Mouse (Mus musculus): Measurements from ENCODE around the gene Acy3.
"Not testable (repeated sequence)": the region's sequence is repeated elsewhere in the genome, so short reads cannot be mapped to it uniquely, and the experiment has no call there.

The Acy3 gene

DNA sequence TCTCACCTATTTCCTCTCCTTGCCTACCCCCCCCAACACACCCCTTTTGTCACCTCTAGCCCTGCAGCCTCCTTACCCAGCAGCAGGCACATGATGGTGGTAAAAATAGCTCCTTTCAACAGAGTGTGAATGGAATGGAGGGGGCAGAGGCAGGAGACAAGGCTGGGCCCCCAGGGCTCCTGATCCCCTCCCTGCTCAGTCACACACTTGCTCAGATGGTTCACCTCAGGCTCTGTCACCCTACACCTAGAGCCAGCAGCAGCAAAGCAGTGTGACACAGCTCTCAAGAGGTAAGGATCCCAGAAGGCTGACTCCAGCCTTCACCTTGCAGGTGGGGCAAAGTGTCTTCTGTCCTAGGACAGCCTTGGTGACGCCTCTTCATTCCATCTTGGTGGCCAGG is 16.7 kb downstream of the Acy3 start, which contains the start of gene Doc2g:
Gene Doc2g (plus strand): TSS at position 202 of the 400 bp plus-strand sequence.
- no peak for DNase-seq (ENCODE audit: low spot score in 2 of 2)

DNA sequence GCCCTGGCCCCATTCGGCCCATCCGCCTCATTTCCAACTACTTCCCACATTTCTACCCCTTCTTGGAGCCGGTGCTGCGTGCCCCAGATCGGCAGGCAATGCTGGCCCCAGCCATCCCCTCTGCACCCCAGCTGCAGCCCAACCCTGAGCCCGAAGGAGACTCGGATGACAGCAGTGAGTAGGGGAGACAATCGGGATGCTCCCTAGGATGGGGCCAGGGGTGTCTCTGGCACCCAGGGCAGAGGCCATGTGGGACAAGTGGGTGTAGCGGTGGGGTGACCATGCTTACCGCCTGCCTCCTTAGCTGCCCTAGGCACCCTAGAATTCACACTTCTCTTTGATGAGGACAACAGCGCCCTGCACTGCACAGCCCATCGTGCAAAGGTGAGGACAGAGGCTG is 17.3 kb downstream of the Acy3 start:
- DNase-seq (ENCODE audit: low spot score in 2 of 2), result no peak

DNA sequence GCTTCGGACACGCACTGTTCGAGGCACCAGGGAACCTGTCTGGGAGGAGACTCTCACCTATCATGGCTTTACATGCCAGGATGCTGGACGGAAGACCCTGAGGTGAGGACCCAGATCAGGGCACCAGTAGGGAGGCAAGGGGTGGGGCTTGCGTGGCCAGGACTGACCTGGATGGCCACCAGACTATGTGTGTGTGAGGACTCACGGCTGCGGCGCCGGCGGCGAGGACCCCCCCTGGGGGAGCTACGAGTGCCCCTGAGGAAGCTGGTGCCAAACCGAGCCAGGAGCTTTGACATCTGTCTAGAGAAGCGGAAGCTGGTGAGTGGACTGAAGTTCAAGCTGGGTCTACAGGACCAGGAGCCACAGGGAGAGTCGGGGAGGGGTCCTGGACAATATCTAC is 18.0 kb downstream of the Acy3 start:
- no peak for DNase-seq (ENCODE audit: low spot score in 2 of 2)

DNA sequence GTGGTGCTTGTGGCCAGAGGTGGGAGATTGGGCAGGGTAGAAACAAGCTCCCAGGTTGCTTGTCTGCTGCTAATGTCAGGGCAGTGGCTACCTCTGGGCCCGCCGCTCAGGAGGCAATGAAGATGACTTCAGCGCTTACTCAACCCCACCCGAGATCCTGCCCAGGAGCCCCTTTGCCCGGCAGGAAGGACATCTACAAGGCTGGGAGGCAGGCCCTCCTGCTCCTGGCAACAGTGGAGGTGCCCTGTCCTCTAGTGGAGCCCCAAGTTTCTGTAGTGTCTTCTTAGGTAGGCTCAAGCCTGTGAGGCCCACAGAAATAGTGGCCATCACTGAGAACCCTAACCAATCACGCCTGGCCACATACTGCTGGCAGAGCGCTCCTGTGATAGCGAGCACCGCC is 18.7 kb downstream of the Acy3 start:
- DNase-seq (ENCODE audit: low spot score in 2 of 2), result no peak

DNA sequence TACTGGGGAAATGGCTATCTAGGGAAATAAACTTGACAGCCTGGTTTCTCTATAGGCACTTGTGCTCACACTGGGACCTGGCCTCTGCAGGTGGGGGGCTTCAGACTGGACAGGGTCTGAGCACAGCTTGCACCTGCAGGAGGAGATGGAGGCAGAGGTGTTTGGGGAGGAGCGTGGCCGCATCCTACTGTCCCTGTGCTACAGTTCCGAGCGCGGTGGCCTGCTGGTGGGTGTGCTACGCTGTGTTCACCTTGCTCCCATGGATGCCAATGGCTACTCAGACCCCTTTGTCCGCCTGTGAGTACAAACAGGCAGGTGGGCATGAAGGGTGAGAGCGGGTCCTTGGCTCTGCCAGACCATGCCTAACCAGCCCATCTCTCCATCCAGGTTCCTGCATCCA is 19.6 kb downstream of the Acy3 start:
- DNase-seq (ENCODE audit: low spot score in 2 of 2), result no peak

DNA sequence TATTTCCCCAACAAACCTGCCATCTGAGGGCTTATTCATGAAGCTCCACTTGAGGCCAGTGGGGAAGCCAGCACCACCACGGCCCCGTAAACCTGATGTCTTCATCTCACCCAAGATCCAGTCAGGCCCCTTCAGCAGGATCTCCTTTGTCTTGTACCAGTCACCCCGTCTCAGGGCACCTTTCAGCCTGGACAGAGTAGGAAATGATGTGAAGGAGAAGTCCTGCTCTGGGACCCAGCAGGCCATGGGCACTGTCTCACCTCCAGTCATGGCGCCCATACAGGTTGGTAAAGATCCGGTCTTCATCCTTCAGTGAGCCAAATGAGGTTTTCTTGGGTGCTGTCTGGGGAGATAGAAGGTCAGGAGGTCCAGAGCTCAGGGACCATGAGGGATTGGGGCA is 24.7 kb downstream of the Acy3 start:
- DNase-seq (ENCODE audit: low spot score in 2 of 2), result no peak

DNA sequence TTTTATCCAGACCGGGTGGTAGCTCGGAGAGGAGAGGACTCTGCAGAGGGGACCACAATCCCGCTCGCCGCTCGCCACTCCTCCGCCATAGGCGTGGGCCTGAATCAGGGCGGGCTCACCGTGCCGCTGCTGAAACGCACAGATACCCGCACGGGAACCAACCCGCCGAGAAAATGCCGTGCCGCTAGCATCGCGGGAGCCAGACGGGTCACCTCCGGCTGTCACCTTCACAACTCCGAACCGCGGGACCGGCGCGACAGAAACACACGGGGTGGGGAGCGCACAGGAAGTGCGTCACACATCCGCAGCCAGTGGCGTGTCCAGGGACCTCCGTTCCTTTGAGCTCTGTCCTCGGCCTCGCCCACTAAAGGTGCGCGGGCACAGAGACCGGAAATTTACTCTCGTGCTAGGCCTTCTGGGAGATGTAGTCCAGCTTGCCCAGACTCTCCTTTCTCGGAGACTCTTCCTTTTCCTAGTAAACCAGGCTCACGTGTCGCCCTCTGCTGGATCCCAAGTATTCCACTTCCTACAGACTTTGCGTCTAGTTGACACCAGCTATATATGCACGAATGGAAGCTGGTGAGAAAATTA is 26.2 kb downstream of the Acy3 start, which contains the start of gene Ndufv1:
Gene Ndufv1 (minus strand): TSS at position 375 of the 591 bp plus-strand sequence.
- peak; percentile 98 to 99 for DNase-seq (ENCODE audit: low spot score in 2 of 2)

DNA sequence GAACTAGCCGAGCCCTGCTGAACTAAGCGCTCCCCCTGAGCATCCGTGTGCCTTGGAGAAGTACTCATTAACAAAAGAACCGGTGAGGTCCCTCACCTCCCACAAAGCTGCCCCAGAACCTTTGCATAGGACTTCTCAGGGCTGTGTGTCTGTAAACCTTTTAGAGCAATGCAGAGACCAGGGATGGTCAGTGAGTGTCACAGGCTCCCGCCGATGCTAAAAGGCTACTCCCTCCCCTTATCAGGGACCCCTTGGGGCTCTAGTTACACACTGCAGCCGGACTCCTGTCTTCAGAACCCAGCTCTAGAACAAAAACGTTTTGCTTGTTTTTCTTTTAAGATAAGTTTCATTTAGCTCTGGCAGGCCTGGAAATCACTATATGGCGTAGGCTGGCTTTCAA is 26.7 kb downstream of the Acy3 start:
- no peak for DNase-seq (ENCODE audit: low spot score in 2 of 2)

DNA sequence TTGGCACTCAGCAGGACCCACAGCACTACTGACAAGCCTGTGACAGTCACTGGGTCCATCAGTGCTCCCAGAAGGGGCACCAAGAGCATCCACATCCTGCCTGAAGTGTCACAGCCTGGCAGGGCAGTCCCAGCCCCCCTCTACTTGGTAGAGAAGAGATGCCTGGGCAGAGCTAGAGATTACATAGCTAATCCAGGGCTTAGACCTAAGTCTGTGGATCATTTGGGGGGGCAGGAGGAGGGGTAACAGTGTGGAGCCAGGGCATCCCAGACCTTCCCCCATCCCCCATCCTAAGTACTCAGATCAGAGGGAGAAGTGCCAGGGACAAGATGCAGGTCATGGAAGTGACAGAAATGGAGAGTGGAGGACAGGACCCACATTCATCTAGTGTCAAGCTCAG is 28.4 kb downstream of the Acy3 start:
- no peak for DNase-seq (ENCODE audit: low spot score in 2 of 2)

DNA sequence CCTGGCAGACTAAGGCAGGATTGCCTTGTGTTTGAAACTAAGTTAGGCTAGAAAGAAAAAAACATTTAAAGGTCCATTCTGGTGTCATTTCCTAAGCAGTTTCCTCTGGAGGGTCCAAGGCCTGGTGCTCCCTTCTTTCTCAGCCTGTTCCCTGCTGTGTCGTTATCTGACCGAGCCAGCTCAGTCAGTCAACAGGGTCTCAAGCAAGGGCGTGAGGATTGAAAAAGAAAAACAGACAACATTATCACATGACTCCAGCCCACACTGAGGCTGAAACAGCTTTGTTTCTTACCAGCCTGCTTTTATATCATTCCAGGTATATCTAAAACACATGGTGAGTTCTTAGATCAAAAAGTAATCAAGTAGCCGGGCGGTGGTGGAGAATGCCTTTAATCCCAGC is 29.3 kb downstream of the Acy3 start:
- DNase-seq (ENCODE audit: low spot score in 2 of 2), result no peak

DNA sequence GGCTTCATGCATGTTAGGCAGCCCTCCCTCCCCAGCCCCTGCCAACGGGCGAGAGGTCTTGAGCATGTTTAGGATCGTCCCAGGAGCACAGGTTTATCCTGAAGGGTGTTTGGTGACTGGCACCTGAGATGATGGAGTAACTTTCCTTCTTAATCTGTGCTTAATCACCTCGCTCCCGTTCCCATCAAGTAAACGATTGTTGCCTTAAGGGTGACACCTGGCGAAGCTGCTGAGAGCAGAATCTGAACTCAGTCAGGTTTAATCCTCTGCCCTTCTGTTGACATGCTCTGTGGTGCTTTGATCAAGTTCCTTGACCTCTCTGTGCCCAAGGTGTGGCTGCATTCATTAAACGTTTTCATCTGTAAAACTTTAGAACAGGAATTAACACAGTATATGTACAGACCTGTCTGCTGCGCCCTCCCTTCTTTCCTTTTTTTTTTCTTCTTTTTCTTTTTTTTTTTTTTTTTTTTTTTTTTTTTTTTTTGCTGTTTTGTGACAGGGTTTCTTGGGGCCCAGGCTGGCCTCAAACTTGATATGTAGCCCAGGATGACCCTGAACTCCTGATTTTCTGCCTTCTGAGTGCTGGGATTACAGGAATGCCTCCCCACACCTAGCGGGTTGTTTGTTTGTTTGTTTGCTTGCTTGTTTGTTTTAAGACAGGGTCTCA is 31.7 kb downstream of the Acy3 start:
- DNase-seq (ENCODE audit: low spot score in 2 of 2), result no peak

DNA sequence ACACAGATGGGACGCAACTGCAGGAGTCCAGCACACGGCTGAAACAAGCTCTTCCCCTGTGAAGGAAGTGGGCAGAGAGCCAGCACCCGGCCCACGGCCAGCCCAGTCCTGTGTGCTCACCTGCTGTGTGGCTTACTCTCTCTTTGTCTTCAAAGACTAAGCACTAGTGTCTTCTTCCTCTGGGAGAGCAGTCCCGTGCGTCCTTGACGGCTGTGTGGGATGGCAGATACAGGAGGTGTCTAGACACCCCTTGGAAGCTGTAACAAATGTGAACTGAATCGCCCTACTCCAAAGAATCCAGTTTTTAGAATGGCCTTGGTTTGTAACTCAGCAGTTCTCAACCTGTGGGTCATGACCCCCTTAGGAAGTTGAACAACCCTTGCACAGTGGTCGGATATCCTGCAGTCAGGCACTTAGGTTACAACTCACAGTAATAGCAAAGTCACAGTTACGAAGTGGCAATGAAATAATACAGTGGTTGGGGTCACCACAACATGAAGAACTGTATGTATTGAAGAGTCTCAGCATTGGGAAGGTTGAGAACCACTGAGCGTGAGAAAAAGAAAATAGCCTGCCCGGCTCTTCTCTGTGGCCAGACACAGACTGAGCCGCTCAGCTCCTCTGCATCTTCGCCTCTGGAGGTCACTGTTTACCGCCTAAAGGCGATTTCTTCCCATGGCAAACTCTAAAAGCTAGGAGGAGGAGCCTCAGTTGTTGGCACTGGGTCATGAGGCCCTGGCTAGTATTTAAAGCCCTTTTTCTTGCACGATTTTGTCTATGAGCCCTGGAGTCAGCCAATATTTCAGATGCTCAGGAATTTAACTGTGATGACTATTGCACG is 32.6 kb downstream of the Acy3 start:
- DNase-seq (ENCODE audit: low spot score in 2 of 2), result peak; percentile 86

DNA sequence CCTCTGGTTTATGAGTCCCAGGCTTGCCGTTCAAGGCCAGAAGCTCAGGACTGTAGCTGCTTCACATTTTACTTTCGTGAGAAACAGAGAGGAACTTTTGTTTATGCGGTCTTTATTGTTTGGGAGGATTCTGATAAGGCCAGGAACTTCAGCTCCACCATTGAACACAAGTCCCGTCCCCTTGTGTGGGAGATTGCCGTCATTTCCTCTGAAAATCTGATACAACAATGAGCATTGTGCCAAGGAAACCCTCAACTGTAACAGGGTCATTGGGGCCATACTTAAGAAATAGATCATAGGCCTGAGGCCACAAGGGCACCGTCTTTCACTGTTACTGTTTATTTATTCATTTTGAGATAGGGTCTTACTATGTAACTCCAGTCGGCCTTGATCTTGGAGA is 36.8 kb downstream of the Acy3 start:
- DNase-seq (ENCODE audit: low spot score in 2 of 2), result no peak

DNA sequence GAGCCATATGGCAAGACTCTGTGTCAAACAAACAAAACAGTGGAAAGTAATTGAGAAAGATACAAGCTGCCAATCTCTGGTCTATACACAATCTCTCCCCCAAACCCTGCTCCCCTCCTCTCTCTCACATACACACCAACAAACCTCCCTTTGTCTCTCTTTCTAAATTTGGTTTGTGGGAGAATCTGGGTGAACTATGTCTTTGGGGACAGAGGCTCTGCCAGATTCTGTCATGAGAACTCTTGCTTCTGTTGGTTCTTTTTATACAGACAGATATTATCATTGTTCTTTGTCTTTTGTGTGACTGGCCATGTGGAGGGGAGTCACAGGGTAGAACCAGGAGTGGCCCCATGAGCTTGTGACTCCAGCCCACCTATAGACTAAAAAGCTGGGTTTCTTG is 41.2 kb downstream of the Acy3 start:
- no peak for DNase-seq (ENCODE audit: low spot score in 2 of 2)

DNA sequence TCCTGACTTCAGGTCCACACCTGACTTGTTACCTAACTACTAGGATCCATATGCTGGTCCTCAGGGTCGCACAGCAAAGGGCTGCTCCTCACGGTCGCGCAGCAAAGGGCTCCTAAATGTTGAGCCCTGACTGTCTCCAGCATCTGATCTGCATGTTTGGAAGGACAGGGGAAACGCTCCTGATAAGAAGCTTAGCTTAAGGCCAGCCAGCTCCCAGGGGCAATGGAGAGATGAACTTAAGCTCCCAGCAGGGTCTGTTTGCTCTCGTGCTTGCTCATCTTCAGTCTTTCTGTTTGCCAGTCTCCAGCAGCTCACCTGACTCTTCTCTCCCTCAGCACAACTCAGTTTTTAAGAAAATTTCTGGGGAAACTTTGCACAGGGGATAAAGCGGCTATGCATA is 46.3 kb downstream of the Acy3 start:
- no peak for DNase-seq (ENCODE audit: low spot score in 2 of 2)

DNA sequence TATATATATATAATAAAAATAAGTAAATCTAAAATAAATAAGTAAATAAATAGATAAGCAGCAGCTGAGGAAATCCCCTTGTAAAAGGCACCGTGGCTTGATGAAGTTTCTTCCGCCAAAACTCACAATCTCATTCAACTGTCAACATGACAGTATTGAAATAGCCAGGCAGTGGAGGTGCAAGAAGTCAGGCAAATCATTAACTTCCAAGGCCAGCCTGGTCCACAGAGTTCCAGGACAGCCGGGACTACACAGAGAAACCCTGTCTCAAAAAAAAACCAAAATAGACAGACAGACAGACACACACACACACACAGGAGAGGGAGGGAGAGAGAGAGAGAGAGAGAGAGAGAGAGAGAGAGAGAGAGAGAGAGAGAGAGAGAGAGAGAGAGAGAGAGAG is 46.9 kb downstream of the Acy3 start:
- DNase-seq (ENCODE audit: low spot score in 2 of 2), result no peak

DNA sequence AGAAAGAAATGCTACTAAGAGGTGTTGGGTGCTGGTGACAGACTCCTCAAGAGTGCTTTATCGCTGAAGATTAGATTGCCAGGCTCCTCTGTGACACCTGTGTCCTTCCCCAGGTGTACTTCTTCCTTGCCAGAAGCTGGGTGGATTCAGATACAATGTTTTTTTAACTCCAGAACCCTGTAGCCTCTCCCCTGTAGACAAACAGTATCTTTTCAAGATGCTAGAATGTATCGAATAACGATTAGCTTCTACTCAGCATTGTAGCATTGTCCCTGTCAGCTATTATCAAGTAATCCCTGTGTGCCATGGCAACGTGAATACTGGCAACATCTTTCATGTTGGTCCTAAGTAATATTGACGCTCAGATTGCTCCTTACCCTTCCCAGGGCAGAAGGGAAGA is 47.4 kb downstream of the Acy3 start:
- no peak for DNase-seq (ENCODE audit: low spot score in 2 of 2)

DNA sequence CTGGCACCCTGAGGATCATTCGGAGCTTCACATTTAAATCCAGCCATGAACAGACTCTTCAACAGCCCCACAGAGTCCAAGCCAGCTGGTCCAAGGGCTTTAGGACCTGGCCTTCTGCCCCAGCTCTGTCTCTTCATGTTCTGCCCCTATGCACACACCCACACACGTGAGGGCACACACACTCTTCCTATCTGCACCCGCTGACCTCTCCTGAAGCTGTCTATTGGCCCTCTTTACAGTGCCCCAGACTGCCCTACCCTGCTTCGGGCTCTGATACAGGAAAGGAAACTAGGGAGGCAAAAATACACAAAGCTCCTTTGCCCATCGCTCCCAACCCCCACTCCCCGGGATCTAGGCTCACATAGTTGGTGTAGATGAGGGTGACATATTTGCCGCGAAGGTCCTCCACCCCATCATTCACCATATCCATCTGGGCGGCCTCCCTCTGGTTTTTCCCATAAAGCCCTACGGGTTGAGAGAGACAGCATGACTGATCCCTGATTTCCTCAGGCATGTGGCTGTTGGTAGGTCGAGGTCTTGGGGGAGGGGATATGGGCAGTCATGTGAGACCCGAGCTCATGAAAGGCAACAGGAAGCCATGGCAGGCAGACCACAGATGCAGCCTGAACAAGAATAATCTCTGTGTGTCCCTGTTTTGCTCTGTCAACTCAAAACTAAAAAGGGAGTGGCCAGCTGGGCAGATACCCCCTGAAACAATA is 50.1 kb downstream of the Acy3 start:
- no peak for DNase-seq (ENCODE audit: low spot score in 2 of 2)

DNA sequence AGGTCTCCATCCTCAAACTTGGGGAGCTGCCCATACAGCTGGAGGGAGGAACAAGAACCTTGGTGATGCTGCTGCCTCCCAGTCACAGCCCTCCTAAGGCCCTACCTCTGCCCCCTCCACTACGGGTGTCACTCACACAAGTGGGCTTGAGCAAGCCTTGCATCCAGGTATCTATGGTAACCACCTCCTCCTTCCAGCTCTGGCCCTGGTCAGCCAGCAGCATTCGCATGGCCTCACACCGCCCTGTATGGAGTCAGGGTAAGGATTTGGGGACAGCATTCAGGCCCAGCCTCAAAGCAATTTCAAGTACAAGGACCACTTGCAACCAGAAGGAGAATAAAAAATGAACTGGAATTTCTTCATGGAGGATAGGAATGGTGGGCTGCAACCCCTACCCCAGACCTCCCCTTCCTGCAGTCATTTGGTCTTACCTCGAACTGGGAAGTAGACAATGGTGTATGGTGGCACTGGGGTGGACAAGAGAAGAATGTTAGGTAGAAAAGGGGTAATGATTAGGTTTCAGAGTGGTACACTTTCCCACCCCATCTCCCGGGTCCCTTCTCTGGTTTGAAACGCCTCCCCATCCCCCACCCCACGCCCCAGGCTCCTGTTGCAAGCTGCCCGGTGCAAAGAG is 50.9 kb downstream of the Acy3 start:
- not testable (repeated sequence) for DNase-seq (ENCODE audit: low spot score in 2 of 2)

DNA sequence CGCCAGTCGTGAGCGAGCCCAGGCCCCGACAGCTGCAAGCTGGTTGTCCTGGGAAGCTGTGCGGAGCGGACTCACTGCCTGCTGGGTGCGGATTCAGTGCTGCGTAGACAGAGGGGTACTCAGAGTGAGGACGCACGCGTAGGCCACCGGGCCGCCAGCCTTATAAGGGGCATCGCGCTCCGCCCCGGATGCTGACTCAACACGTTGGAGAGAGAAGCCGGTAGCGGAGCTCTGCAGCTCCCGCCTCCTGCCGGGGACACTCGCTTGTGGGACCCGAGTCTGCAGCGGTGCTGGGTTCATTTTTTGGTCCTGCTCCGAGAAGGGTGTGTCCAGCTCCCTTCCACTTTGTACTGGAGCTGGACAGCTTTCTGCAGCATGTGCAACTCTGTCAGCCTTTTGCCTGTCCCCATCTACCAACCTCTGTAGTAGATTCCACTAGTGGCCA is 51.4 kb downstream of the Acy3 start, which contains the start of gene Gstp1:
Gene Gstp1 (minus strand): TSS at position 198 of the 445 bp plus-strand sequence.
- peak; percentile 92 for DNase-seq (ENCODE audit: low spot score in 2 of 2)
